Mouse (Mus musculus): ENCODE measurements around the gene Camk2g. TPM values are rescaled to one million over a fixed set of nuclear protein-coding genes. Genes with fewer than 3 reads are reported as not detected.

Camk2g gene
- polyA plus RNA-seq, 2 experiments, result 3.9 to 5.4 TPM

DNA sequence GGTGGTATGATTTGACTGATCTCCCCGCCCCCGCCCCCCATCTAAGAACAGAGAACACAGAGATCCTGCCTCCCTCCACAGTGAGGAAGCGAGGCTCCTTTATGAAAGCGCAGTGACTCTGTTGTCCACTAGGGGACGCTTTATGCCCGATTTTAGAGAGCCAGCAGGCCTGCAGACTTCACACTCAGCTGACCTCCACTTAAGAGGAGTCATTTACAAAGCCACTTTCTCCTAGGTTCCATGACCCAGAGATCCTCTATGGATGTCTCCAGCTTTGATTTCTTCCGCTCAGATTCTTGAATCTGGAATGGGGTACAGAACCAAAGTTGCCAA, 9.7 kb upstream of the Camk2g start:
- no peak overlapping the region for H3K27ac ChIP-seq
- no peak overlapping the region for H3K4me2 ChIP-seq (ENCODE audit: low read depth)
- peak; percentile 59 for ATAC-seq (ENCODE audit: insufficient read depth)
- H3K9ac ChIP-seq (replicated peaks), result no peak overlapping the region
- H3K36me3 ChIP-seq (replicated peaks; ENCODE audit: control insufficient read depth, insufficient read depth, low read depth), result no peaks in the 10 kb centered on the region
- H3K27me3 ChIP-seq (ENCODE audit: control insufficient read depth, insufficient read depth, low read length), result no peaks in the 10 kb centered on the region
- TF ChIP-seq CTCF (IDR thresholded peaks at IDR 0.05; ENCODE audit: low read depth) (peak; percentile 92), EP300 (IDR thresholded peaks at IDR 0.05; ENCODE audit: low read depth) (no peak)
- no peaks in the 10 kb centered on the region for H3K4me1 ChIP-seq (replicated peaks; ENCODE audit: control insufficient read depth in 2 of 2, insufficient read depth in 2 of 2, low read length in 1 of 2)
- peak in 2 of 3 experiments; percentile 50 to 54 for DNase-seq (ENCODE audit: low read depth in 3 of 3, low spot score in 3 of 3)
- H3K4me3 ChIP-seq (ENCODE audit: insufficient read depth in 1 of 2, low read depth in 2 of 2, low read length in 2 of 2), result no peak overlapping the region
- H3K9me3 ChIP-seq (ENCODE audit: control insufficient read depth, low read length), result no peaks in the 10 kb centered on the region
- WGBS (ENCODE audit: insufficient replicate concordance), result 5% methylated on average over 7 of the region's 7 CpGs

GRCm38 (mm10) chr14:20802926-20803605, 9.2 kb upstream of the Camk2g start:
- TF ChIP-seq EP300 (IDR thresholded peaks at IDR 0.05; ENCODE audit: low read depth) (no peak), CTCF (IDR thresholded peaks at IDR 0.05; ENCODE audit: low read depth) (no peak)
- no peaks in the 10 kb centered on the region for H3K4me1 ChIP-seq (replicated peaks; ENCODE audit: control insufficient read depth in 2 of 2, insufficient read depth in 2 of 2, low read length in 1 of 2)
- H3K4me3 ChIP-seq (ENCODE audit: insufficient read depth in 1 of 2, low read depth in 2 of 2, low read length in 2 of 2), result no peak overlapping the region
- DNase-seq (ENCODE audit: low read depth in 3 of 3, low spot score in 3 of 3), result no peak
- no peaks in the 10 kb centered on the region for H3K27me3 ChIP-seq (ENCODE audit: control insufficient read depth, insufficient read depth, low read length)
- no peak overlapping the region for H3K27ac ChIP-seq
- no peaks in the 10 kb centered on the region for H3K9me3 ChIP-seq (ENCODE audit: control insufficient read depth, low read length)
- WGBS (ENCODE audit: insufficient replicate concordance), result 39% methylated on average over 2 of the region's 2 CpGs
- no peaks in the 10 kb centered on the region for H3K36me3 ChIP-seq (replicated peaks; ENCODE audit: control insufficient read depth, insufficient read depth, low read depth)
- H3K4me2 ChIP-seq (ENCODE audit: low read depth), result no peak overlapping the region
- ATAC-seq (ENCODE audit: insufficient read depth), result peak; percentile 31; the same call in 1 of the 2 replicates
- H3K9ac ChIP-seq (replicated peaks), result no peak overlapping the region

DNA sequence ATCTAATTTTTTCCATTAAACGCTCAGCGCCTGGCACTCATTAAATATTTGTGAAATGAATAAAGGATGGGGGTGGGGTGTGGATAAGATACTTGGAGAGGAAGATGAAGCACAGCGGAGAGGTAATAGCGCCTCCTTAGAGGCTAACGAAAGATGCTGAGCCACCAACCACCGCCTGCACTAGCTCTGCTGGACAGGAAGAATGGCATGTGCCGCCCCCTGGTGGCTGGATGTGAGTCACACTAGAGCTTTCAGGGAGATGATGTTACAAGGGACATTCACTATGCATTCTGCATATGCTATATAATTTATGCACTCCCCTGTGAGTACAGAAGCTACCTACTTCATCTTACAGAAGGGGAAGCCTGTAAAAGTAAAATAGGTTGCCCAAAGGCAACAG, 4.9 kb upstream of the Camk2g start:
- H3K9ac ChIP-seq (replicated peaks), result no peak overlapping the region
- no peak overlapping the region for H3K4me2 ChIP-seq (ENCODE audit: low read depth)
- DNase-seq (ENCODE audit: low read depth in 3 of 3, low spot score in 3 of 3) (peak; percentile 64 to 69 (median 67)), ATAC-seq (ENCODE audit: insufficient read depth) (no peak)
- peaks cover 0 to 4% of the 10 kb centered on the region in 2 experiments; a peak in 2 of 4 replicates for H3K4me1 ChIP-seq (replicated peaks; ENCODE audit: control insufficient read depth in 2 of 2, insufficient read depth in 2 of 2, low read length in 1 of 2)
- TF ChIP-seq EP300 (IDR thresholded peaks at IDR 0.05; ENCODE audit: low read depth) (no peak), CTCF (IDR thresholded peaks at IDR 0.05; ENCODE audit: low read depth) (peak; percentile 95)
- 4% methylated on average over 7 of the region's 7 CpGs for WGBS (ENCODE audit: insufficient replicate concordance)
- no peaks in the 10 kb centered on the region for H3K27me3 ChIP-seq (ENCODE audit: control insufficient read depth, insufficient read depth, low read length)
- H3K9me3 ChIP-seq (ENCODE audit: control insufficient read depth, low read length), result no peaks in the 10 kb centered on the region
- H3K36me3 ChIP-seq (replicated peaks; ENCODE audit: control insufficient read depth, insufficient read depth, low read depth), result no peaks in the 10 kb centered on the region
- H3K4me3 ChIP-seq (ENCODE audit: insufficient read depth in 1 of 2, low read depth in 2 of 2, low read length in 2 of 2), result no peak overlapping the region
- no peak overlapping the region for H3K27ac ChIP-seq

DNA sequence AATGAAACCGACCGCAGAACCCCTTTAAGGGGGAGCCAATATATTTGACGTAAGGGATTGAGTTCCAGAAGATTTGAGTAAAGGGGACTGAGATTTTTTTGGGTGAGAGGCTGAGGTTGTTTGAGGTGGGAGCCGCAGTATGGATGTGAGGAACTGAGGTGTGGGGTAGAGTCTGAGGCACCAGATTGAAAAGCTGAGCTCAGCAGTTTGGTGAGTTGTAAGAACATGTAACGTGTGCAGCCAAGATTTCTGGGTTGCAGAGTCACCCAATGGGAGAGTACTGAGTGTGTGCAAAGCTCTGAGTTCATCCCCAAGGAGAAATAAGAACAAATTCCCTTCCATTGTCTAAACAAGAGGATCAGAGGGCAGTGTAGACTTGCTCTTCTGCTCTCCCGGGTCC, 4.4 kb upstream of the Camk2g start:
- ATAC-seq (ENCODE audit: insufficient read depth), result no peak
- TF ChIP-seq CTCF (IDR thresholded peaks at IDR 0.05; ENCODE audit: low read depth) (no peak), EP300 (IDR thresholded peaks at IDR 0.05; ENCODE audit: low read depth) (no peak)
- Histone ChIP-seq H3K4me3 (ENCODE audit: insufficient read depth in 1 of 2, low read depth in 2 of 2, low read length in 2 of 2) (no peak overlapping the region), H3K4me2 (ENCODE audit: low read depth) (no peak overlapping the region), H3K27ac (no peak overlapping the region), H3K9me3 (ENCODE audit: control insufficient read depth, low read length) (no peaks in the 10 kb centered on the region), H3K36me3 (replicated peaks; ENCODE audit: control insufficient read depth, insufficient read depth, low read depth) (no peaks in the 10 kb centered on the region), H3K27me3 (ENCODE audit: control insufficient read depth, insufficient read depth, low read length) (no peaks in the 10 kb centered on the region), H3K4me1 (replicated peaks; ENCODE audit: control insufficient read depth in 2 of 2, insufficient read depth in 2 of 2, low read length in 1 of 2) (peaks cover 0 to 4% of the 10 kb centered on the region in 2 experiments; a peak in 2 of 4 replicates), H3K9ac (replicated peaks) (no peak overlapping the region)
- 70% methylated on average over 6 of the region's 6 CpGs for WGBS (ENCODE audit: insufficient replicate concordance)
- no peak for DNase-seq (ENCODE audit: low read depth in 3 of 3, low spot score in 3 of 3)

DNA sequence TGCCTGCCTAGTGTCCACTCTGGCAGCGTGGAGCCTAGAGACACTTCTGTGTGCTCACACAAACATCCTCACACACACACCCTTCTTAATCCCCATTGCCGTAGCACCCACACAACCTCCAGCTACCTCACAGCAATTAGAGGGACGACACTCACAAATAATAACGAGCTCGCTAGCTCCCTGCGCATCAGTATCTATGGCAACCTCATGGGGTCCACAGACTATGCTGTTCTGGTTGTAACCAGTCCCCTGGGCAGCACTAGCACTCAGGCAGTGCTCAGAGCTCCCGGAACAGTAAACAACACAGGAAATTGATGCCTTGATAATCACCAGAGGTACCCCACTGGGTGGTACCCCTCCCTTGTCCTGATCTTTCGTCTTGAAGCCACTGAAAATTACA, 2.8 kb upstream of the Camk2g start:
- Histone ChIP-seq H3K9ac (replicated peaks) (no peak overlapping the region), H3K36me3 (replicated peaks; ENCODE audit: control insufficient read depth, insufficient read depth, low read depth) (no peaks in the 10 kb centered on the region), H3K27me3 (ENCODE audit: control insufficient read depth, insufficient read depth, low read length) (no peaks in the 10 kb centered on the region), H3K9me3 (ENCODE audit: control insufficient read depth, low read length) (no peaks in the 10 kb centered on the region), H3K4me3 (ENCODE audit: insufficient read depth in 1 of 2, low read depth in 2 of 2, low read length in 2 of 2) (no peak overlapping the region), H3K4me2 (ENCODE audit: low read depth) (no peak overlapping the region), H3K27ac (no peak overlapping the region), H3K4me1 (replicated peaks; ENCODE audit: control insufficient read depth in 2 of 2, insufficient read depth in 2 of 2, low read length in 1 of 2) (peaks cover 0 to 10% of the 10 kb centered on the region in 2 experiments; a peak in 3 of 4 replicates)
- WGBS (ENCODE audit: insufficient replicate concordance), result 67% methylated on average over 8 of the region's 8 CpGs
- ATAC-seq (ENCODE audit: insufficient read depth) (no peak), DNase-seq (ENCODE audit: low read depth in 3 of 3, low spot score in 3 of 3) (no peak)
- no peak for TF ChIP-seq EP300 (IDR thresholded peaks at IDR 0.05; ENCODE audit: low read depth)

Data from liver, embryonic 14.5 days (tissue).